Mouse (Mus musculus): ENCODE measurements around the gene Gm9958.
A peak's percentile ranks its signal among the peaks of the same experiment; 100 is the strongest.

Gene Gm9958

GRCm38 (mm10) chr5:90367067-90367303, at the start of gene Gm9958:
Gm9958 (plus strand) TSS chr5:90367204.
- no peak for DNase-seq (ENCODE audit: low spot score in 2 of 2)

- no peak for DNase-seq (ENCODE audit: low spot score in 2 of 2)
Observed at GRCm38 (mm10) chr5:90331071-90331470, 35.9 kb upstream of the Gm9958 start.

GRCm38 (mm10) chr5:90332478-90332877, 34.5 kb upstream of the Gm9958 start:
- no peak for DNase-seq (ENCODE audit: low spot score in 2 of 2)

- DNase-seq (ENCODE audit: low spot score in 2 of 2), result no peak
Observed at GRCm38 (mm10) chr5:90338177-90339091, 28.6 kb upstream of the Gm9958 start.

DNA sequence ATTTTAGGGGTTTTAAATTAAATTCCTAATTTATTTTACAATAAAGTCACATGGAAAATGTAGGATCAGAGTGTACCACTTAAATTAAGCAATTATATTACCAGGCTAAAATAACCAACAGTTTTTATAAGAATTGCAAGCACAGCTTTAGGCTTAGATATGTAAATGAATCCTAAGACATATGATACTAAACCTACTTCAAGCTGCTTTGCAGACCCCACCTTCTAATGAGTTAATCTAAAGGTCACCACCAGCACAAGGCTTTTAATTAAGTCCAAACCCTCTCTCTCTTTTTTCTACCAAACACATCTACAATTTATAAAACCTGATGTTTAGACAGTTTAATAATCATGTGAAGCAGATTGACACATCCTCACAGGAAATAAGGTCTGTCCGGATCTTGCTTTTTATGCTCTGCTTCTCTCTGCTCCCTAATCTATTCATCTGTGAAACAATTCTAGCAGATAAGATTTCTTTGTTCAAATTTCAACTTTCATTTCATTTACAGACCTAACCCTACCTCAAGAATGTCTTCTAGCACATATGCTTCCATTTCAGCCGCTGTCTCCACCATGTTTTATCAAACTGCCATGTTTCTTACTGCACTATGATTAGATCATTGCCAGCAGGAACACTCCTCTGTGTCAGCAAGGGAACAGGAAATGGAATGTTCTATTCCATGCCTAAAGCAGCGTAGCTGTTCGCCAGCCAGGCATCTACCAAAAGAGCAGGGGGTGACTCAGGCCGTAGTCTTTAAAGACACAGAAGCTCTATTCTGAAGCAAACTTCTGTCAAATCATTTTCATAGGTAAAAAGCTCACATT, 27.7 kb upstream of the Gm9958 start:
- DNase-seq (ENCODE audit: low spot score in 2 of 2), result peak in 1 of 2 experiments; percentile 34

DNA sequence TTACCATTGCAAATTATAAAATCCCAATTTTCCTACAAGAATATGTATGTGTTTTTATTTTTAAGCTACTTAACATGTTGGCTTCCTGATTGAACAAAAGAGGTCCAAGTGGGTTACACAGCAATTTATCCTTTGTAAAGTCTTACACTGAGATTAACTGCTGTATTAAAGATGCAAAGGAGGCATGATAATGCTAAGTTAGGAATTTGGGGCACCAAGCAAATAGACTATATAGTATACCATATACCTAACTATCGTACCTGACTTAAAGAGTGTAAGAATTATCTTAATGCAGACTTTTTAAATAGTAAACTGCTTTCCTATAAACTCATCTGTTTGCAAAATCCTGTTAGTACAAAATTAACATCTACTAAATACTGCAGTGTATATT, 27.1 kb upstream of the Gm9958 start:
- DNase-seq (ENCODE audit: low spot score in 2 of 2), result no peak

- no peak for DNase-seq (ENCODE audit: low spot score in 2 of 2)
Observed at GRCm38 (mm10) chr5:90340847-90341246, 26.2 kb upstream of the Gm9958 start.

DNA sequence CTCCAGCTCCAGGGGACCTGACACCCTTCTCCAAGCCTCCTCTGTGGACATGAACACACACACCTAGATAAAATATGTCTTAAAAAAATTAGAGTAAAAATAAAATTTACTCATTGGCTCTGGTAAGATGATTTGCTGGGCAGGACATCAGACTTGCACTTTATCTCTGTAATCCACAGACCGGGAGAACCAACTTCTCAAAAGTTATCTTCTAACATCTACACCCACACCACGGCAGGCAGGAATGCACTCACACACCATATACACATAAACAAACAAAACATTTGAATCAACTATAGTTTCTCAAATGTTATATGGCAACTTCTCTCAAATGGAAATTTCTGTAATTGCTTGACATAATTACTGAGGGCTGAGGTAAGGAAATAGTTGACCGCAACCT, 20.1 kb upstream of the Gm9958 start:
- no peak for DNase-seq (ENCODE audit: low spot score in 2 of 2)

- DNase-seq (ENCODE audit: low spot score in 2 of 2), result no peak
Observed at GRCm38 (mm10) chr5:90353552-90354317, 13.3 kb upstream of the Gm9958 start.

- DNase-seq (ENCODE audit: low spot score in 2 of 2), result no peak
Observed at GRCm38 (mm10) chr5:90355824-90356223, 11.2 kb upstream of the Gm9958 start.

GRCm38 (mm10) chr5:90364526-90364925, 2.5 kb upstream of the Gm9958 start:
- peak; percentile 41 to 43 for DNase-seq (ENCODE audit: low spot score in 2 of 2)

GRCm38 (mm10) chr5:90365141-90365951, 1.7 kb upstream of the Gm9958 start:
- peak; percentile 24 to 27 for DNase-seq (ENCODE audit: low spot score in 2 of 2)

- peak; percentile 77 to 88 for DNase-seq (ENCODE audit: low spot score in 2 of 2)
Observed at GRCm38 (mm10) chr5:90366121-90367066, 610 bp upstream of the Gm9958 start, which contains the start of gene Ankrd17. Ankrd17 (minus strand) TSS chr5:90366577.

DNA sequence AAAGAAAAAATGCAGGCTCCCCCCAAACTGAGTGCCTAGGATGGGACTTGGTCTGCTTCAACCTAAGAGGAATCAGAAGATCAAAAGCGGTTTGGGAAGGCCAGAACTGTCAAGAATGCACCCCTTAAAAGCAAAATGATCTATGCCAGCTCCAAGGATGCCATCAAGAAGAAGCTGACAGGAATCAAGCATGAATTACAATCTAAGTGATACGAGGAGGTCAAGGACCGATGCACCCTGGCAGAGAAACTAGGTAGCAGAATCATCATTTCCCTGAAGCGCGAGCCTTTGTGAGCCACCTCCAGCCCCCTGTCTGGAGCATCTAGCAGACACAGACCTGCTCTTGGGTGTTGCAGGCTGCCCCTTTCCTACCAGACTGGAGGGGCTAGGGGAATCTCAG, 3.4 kb downstream of the Gm9958 start:
- no peak for DNase-seq (ENCODE audit: low spot score in 2 of 2)

DNA sequence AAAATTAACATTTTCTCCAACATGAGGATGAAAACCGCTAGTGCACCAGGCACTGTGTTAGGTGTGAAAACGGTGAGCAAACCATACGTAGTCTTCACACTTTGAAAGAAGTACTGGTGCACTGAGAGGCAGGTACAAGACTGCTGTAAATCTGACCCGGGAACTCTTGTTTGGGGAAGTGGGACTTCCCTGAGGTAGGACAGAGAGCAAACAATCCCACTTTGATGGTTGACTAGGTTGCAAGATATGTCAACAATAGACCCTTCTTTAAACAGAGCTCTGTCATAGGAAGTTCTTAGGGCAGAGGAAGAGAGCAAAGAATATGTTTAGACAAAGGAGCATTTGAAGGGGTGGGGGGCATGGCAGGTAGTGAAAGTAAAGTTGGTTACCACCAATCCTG, 6.7 kb downstream of the Gm9958 start:
- no peak for DNase-seq (ENCODE audit: low spot score in 2 of 2)

- no peak for DNase-seq (ENCODE audit: low spot score in 2 of 2)
Observed at GRCm38 (mm10) chr5:90381458-90381857, 14.5 kb downstream of the Gm9958 start.

DNA sequence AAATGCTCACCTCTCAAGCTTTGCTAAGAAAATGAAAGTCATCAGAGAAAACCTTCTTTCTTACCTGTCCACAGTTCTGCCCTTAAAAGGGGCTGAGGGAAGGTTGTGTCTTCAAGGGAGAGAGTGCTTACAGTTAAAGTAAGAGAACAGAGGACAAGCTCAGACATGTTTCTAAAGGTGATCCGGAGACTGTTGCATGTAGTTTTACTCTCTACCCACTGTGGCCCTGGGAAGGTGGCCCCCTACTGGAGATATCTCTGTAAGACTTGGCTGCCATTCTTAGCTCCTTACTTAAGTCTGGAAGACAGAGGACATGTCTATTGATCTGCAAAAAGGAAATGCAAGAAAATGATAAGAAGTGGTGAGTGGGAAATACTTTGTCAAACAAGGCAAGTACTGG, 16.1 kb downstream of the Gm9958 start:
- DNase-seq (ENCODE audit: low spot score in 2 of 2), result no peak

GRCm38 (mm10) chr5:90393764-90394163, 26.8 kb downstream of the Gm9958 start:
- no peak for DNase-seq (ENCODE audit: low spot score in 2 of 2)

GRCm38 (mm10) chr5:90394322-90394721, 27.3 kb downstream of the Gm9958 start:
- no peak for DNase-seq (ENCODE audit: low spot score in 2 of 2)

DNA sequence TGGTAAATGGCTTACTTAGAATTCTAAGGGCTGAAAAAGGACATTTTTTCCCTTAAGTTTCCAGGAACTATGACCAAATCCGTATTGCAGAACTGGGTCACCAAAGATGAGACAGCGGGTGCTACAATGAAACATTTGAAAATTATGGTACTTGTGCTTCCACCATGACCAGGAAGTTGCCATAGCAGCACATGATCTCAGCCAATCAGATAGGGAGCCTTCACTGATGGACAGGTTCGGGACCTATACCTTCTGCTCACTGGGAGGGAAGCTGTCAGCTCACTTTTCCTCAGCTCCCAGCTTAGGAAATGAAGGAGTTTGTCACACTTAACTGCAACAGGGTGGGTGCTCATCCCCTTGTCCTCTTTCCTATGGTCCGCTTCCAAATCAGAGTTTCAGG, 29.8 kb downstream of the Gm9958 start:
- no peak for DNase-seq (ENCODE audit: low spot score in 2 of 2)
